Mouse (Mus musculus): ENCODE measurements around the gene Cotl1. TPM values are rescaled to one million over a fixed set of nuclear protein-coding genes. Genes with fewer than 3 reads are reported as not detected.

The Cotl1 gene
- polyA plus RNA-seq, 1 experiment: 264 TPM

- Histone ChIP-seq H3K27ac (ENCODE audit: insufficient read depth, low read depth, low read length) (no peak overlapping the region), H3K4me1 (ENCODE audit: control insufficient read depth, insufficient read depth, insufficient read length, low read length) (peaks cover 20% of the 10 kb centered on the region), H3K36me3 (ENCODE audit: control insufficient read depth, insufficient read depth, low read length) (peaks cover 2% of the 10 kb centered on the region; the same call in 1 of the 2 replicates), H3K27me3 (ENCODE audit: control insufficient read depth, insufficient read depth, low read length) (no peaks in the 10 kb centered on the region), H3K4me3 (ENCODE audit: low read depth, low read length) (no peak overlapping the region)
- WGBS: 83% methylated on average over 7 of the region's 7 CpGs
- TF ChIP-seq CTCF (IDR thresholded peaks at IDR 0.05; ENCODE audit: extremely low read depth, insufficient read length, insufficient replicate concordance, low read depth, low read length) (no peak), POLR2A (IDR thresholded peaks at IDR 0.05; ENCODE audit: low read depth, low read length) (no peak)
Measured at GRCm38 (mm10) chr8:119776668-119777245, 63.6 kb downstream of the Cotl1 start.

- Histone ChIP-seq H3K36me3 (ENCODE audit: control insufficient read depth, insufficient read depth, low read length) (peaks cover 22% of the 10 kb centered on the region), H3K27ac (ENCODE audit: insufficient read depth, low read depth, low read length) (no peak overlapping the region), H3K27me3 (ENCODE audit: control insufficient read depth, insufficient read depth, low read length) (no peaks in the 10 kb centered on the region), H3K4me1 (ENCODE audit: control insufficient read depth, insufficient read depth, insufficient read length, low read length) (peaks cover 4% of the 10 kb centered on the region; the same call in 1 of the 2 replicates), H3K4me3 (ENCODE audit: low read depth, low read length) (no peak overlapping the region)
- 75% methylated on average over 22 of the region's 22 CpGs for WGBS
- TF ChIP-seq CTCF (IDR thresholded peaks at IDR 0.05; ENCODE audit: extremely low read depth, insufficient read length, insufficient replicate concordance, low read depth, low read length): no peak
- TF ChIP-seq POLR2A (IDR thresholded peaks at IDR 0.05; ENCODE audit: low read depth, low read length): no peak
Measured at GRCm38 (mm10) chr8:119765761-119766444, 74.4 kb downstream of the Cotl1 start.

GRCm38 (mm10) chr8:119765311-119765710 is 75.0 kb downstream of the Cotl1 start:
- Histone ChIP-seq H3K4me3 (ENCODE audit: low read depth, low read length) (no peak overlapping the region), H3K4me1 (ENCODE audit: control insufficient read depth, insufficient read depth, insufficient read length, low read length) (peaks cover 4% of the 10 kb centered on the region; the same call in 1 of the 2 replicates), H3K36me3 (ENCODE audit: control insufficient read depth, insufficient read depth, low read length) (peaks cover 24% of the 10 kb centered on the region), H3K27me3 (ENCODE audit: control insufficient read depth, insufficient read depth, low read length) (no peaks in the 10 kb centered on the region), H3K27ac (ENCODE audit: insufficient read depth, low read depth, low read length) (no peak overlapping the region)
- WGBS: 90% methylated on average over 10 of the region's 10 CpGs
- TF ChIP-seq CTCF (IDR thresholded peaks at IDR 0.05; ENCODE audit: extremely low read depth, insufficient read length, insufficient replicate concordance, low read depth, low read length) (no peak), POLR2A (IDR thresholded peaks at IDR 0.05; ENCODE audit: low read depth, low read length) (no peak)

GRCm38 (mm10) chr8:119762226-119763220 is 77.8 kb downstream of the Cotl1 start:
- Histone ChIP-seq H3K27ac (ENCODE audit: insufficient read depth, low read depth, low read length) (no peak overlapping the region), H3K4me3 (ENCODE audit: low read depth, low read length) (no peak overlapping the region), H3K4me1 (ENCODE audit: control insufficient read depth, insufficient read depth, insufficient read length, low read length) (peaks cover 4% of the 10 kb centered on the region; the same call in 1 of the 2 replicates), H3K36me3 (ENCODE audit: control insufficient read depth, insufficient read depth, low read length) (peaks cover 14% of the 10 kb centered on the region), H3K27me3 (ENCODE audit: control insufficient read depth, insufficient read depth, low read length) (no peaks in the 10 kb centered on the region)
- 84% methylated on average over 21 of the region's 21 CpGs for WGBS
- no peak for TF ChIP-seq POLR2A (IDR thresholded peaks at IDR 0.05; ENCODE audit: low read depth, low read length)
- no peak for TF ChIP-seq CTCF (IDR thresholded peaks at IDR 0.05; ENCODE audit: extremely low read depth, insufficient read length, insufficient replicate concordance, low read depth, low read length)

- peaks cover 4% of the 10 kb centered on the region; the same call in 1 of the 2 replicates for H3K4me1 ChIP-seq (ENCODE audit: control insufficient read depth, insufficient read depth, insufficient read length, low read length)
- H3K36me3 ChIP-seq (ENCODE audit: control insufficient read depth, insufficient read depth, low read length): peaks cover 9% of the 10 kb centered on the region
- H3K27ac ChIP-seq (ENCODE audit: insufficient read depth, low read depth, low read length): no peak overlapping the region
- 91% methylated on average over 11 of the region's 11 CpGs for whole genome bisulfite sequencing
- TF ChIP-seq CTCF (IDR thresholded peaks at IDR 0.05; ENCODE audit: extremely low read depth, insufficient read length, insufficient replicate concordance, low read depth, low read length) (no peak), POLR2A (IDR thresholded peaks at IDR 0.05; ENCODE audit: low read depth, low read length) (no peak)
- H3K4me3 ChIP-seq (ENCODE audit: low read depth, low read length): no peak overlapping the region
- no peaks in the 10 kb centered on the region for H3K27me3 ChIP-seq (ENCODE audit: control insufficient read depth, insufficient read depth, low read length)
Measured at GRCm38 (mm10) chr8:119761692-119762091, 78.7 kb downstream of the Cotl1 start.

Other genes starting within 250 kb of the Cotl1 start
- 15.9 and 23.6 TPM in 2 replicates for gene Taf1c, start 235.3 kb downstream of the Cotl1 start, polyA plus RNA-seq (2012; rRNA removed)
- 0.27 and 0.96 TPM in 2 replicates for gene Adad2, start 227.8 kb downstream of the Cotl1 start, polyA plus RNA-seq (2012; rRNA removed)
- 0.38 and 0.82 TPM in 2 replicates for gene Kcng4, start 204.9 kb downstream of the Cotl1 start, polyA plus RNA-seq (2012; rRNA removed)
- gene Wfdc1, start 174.2 kb downstream of the Cotl1 start, polyA plus RNA-seq (2012; rRNA removed): 33.8 and 34.5 TPM in 2 replicates
- 3.0 and 4.8 TPM in 2 replicates for gene Atp2c2, start 140.5 kb downstream of the Cotl1 start, polyA plus RNA-seq (2012; rRNA removed)
- gene Tldc1, start 62.1 kb downstream of the Cotl1 start, polyA plus RNA-seq (2012; rRNA removed): 4.6 and 7.4 TPM in 2 replicates
- 11.5 and 23.8 TPM in 2 replicates for gene Klhl36, start 21.7 kb upstream of the Cotl1 start, polyA plus RNA-seq (2012; rRNA removed)
- 58.1 and 86.1 TPM in 2 replicates for gene Usp10, start 69.8 kb upstream of the Cotl1 start, polyA plus RNA-seq (2012; rRNA removed)
- gene Gm20388, start 70.3 kb upstream of the Cotl1 start, polyA plus RNA-seq (2012; rRNA removed): 21.9 and 37.3 TPM in 2 replicates
- 8.1 and 8.9 TPM in 2 replicates for gene Crispld2, start 151.9 kb upstream of the Cotl1 start, polyA plus RNA-seq (2012; rRNA removed)

All from small intestine, adult 2 months (tissue).